Mouse (Mus musculus): ENCODE results near the gene H2-Q2. TPM values are rescaled to one million over a fixed set of nuclear protein-coding genes. Genes with fewer than 3 reads are reported as not detected.
A peak's percentile ranks its signal among the peaks of the same experiment; 100 is the strongest.
"Not testable (repeated sequence)": the region's sequence is repeated elsewhere in the genome, so short reads cannot be mapped to it uniquely, and the experiment has no call there.

H2-Q2 gene
- under 1 TPM; 0.46 to 0.50 TPM for total RNA-seq (2021)
- long read RNA-seq, result 0 reads

DNA sequence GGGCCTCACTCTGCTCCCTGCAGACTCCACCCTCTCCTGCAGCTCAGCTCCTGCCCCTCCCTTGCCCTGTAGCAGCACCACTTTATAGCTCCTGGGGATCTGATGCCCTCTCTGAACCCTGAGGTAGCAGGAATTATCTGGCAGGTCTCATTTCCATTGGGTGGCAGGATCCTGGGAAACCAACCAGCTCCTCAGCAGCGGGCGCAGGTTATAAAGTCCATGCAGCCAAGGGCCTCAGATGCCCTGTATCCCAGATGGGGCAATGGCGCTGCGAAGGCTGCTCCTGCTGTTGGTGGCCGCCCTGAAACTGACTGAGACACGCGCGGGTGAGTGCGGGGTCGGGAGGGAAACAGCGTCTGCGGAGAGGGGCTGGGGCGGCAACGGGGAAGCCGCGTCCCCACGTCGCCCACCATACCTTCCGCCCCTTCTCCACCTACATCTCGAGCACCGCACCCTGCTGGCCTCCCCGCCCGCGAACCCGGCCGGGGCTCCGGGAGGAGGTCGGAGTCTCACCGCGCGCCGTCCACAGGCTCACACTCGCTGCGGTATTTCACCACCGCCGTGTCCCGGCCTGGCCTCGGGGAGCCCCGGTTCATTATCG, at the start of gene H2-Q2:
TSS of gene H2-Q2 (plus strand) at position 172 of the 601 bp plus-strand sequence.
- no peak for DNase-seq (ENCODE audit: low spot score in 2 of 2)

DNA sequence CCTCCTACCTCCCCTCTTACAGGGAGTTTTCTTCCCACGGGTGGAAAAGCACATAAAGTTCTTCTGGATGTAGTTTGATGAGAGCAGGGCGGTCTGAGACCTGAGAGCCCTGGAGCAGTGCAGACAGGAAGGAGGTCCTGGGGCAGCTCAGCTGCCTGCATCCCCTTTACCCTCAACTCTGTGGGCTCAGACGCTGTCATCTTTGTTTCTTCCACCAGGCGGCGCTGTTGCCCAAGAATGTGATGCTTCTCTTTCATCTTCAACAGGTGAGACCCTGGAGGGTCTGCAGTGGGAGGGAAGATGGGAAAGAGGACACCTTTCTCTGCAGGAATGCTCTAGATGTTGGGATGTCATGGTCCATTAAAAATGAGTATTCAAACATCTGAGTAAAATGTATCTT, 46.2 kb upstream of the H2-Q2 start:
- DNase-seq (ENCODE audit: low spot score in 2 of 2), result peak in 1 of 2 experiments; percentile 53

DNA sequence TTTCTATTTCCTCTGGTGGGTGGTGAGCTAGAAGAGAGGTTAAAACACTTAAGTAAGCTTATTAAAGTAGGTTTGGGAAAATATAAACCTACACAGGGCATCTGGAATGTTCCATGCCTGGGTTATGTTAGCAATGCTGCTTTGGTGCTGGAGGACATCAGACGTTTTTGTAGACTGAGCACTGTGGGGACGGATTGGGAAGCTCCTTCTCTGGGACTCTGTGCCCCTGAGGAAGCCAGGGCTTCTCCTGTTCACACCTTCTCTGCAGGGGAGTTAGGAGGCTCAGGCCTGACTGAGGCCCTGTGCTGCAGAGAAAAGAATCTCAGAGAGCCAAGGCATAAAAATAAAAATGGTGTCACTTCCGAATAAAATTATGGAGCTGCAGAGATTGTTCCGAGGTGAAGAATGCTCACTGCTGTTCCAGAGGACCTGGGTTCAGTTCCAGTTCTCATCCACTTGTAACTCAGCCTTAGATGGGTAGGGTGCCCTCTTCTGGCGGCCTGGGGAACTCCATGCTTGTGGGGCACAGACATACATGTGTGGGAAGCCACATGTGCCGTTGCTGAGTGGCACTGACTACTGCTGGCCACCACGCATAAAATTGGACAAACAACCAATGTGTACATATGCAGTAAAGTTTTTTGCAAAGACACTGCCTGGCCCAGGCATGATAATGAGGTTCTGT, 41.6 kb upstream of the H2-Q2 start:
- DNase-seq (ENCODE audit: low spot score in 2 of 2), result not testable (repeated sequence)

- peak; percentile 67 to 91 for DNase-seq (ENCODE audit: low spot score in 2 of 2)
These were observed 40.3 kb upstream of the H2-Q2 start for GRCm38 (mm10) chr17:35301645-35302258.

DNA sequence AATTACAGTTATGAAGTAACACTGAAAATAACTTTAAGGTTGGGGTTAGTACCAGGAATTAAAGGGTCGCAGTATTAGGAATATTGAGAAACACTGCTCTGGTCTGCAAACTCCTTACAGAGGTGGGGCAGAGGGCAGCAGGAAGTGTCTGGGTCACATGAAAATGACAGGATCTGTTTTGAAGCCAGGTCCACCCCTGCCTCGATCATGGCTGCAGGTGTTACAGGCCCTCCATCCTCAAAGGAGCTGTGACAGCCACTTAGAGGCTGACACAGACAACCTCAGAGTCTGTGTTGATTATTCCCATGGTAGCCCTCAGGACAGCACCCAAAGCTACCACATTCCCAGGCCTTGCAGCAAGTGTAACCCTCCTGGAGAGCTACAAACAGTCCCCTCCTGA, 38.8 kb upstream of the H2-Q2 start:
- DNase-seq (ENCODE audit: low spot score in 2 of 2), result no peak

GRCm38 (mm10) chr17:35303756-35304350, 38.2 kb upstream of the H2-Q2 start:
- DNase-seq (ENCODE audit: low spot score in 2 of 2), result no peak

- DNase-seq (ENCODE audit: low spot score in 2 of 2), result no peak
These were observed 37.6 kb upstream of the H2-Q2 start for GRCm38 (mm10) chr17:35304478-35304877.

GRCm38 (mm10) chr17:35304921-35305320, 37.1 kb upstream of the H2-Q2 start:
- not testable (repeated sequence) for DNase-seq (ENCODE audit: low spot score in 2 of 2)

DNA sequence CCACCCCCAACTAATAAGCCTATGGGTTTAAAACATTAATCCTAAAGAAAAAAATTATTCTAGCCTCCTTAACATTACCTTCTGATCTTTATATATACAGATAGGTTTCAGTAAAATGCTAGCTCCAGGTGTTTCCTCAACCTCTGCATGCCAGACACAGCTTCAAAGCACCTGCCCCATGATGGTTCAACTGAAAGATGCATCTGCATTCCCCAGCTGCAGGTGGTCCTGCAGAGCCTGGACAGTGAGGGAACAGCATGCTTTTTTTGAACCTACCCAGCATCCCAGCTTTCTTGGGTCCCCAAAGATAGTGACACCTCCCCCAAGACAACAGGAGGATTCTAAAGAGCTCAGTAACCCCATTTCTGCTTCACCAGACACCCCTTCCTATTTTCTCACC, 23.4 kb upstream of the H2-Q2 start:
- no peak for DNase-seq (ENCODE audit: low spot score in 2 of 2)

DNA sequence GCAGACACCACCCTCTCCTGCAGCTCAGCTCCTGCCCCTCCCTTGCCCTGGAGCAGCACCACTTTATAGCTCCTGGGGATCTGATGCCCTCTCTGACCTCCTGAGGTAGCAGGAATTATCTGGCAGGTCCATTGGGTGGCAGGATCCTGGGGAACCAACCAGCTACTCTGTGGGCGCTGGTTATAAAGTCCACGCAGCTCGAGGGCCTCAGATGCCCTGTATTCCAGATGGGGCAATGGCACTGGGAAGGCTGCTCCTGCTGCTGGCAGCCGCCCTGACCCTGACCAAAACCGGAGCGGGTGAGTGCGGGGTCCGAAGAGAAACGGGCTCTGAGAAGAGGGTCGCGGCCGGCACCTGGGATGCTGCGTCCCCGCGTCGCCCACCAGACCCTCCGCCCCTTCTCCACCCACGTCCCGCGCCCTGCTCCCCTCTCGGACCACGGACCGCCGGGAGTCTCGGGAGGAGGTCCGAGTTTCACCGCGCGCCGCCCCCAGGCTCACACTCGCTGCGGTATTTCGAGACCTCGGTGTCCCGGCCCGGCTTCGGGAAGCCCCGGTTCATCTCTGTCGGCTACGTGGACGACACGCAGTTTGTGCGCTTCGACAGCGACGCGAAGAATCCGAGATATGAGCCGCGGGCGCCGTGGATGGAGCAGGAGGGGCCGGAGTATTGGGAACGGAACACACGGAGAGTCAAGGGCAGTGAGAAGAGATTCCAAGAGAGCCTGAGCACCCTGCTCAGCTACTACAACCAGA, 21.5 kb upstream of the H2-Q2 start, which contains the start of gene H2-Q1:
TSS of gene H2-Q1 (plus strand) at position 79 of the 755 bp plus-strand sequence.
- no peak for DNase-seq (ENCODE audit: low spot score in 2 of 2)

- not testable (repeated sequence) for DNase-seq (ENCODE audit: low spot score in 2 of 2)
These were observed 16.9 kb upstream of the H2-Q2 start for GRCm38 (mm10) chr17:35325124-35325523.

- DNase-seq (ENCODE audit: low spot score in 2 of 2), result not testable (repeated sequence)
These were observed 16.0 kb upstream of the H2-Q2 start for GRCm38 (mm10) chr17:35326000-35326399.

- DNase-seq (ENCODE audit: low spot score in 2 of 2), result not testable (repeated sequence)
These were observed 12.3 kb upstream of the H2-Q2 start for GRCm38 (mm10) chr17:35329714-35330113.

DNA sequence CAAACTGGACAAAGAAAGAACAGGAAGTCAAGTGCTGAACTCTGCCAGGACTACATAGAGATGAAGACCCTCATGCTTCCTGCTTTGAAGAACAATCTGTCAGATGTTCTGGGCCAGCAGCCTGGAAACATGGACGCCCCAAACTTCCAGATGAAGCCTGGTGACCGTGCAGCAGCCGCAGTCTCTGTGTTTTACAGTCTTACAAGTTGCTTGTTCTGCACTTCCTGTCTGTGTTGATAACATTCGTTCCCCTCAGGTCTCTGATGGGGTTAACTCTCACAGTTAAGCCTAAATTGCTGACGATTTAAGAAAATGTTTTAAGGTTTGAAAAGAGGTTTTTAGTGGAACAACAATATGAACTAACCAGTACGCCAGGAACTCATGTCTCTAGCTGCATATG, 10.5 kb upstream of the H2-Q2 start:
- not testable (repeated sequence) for DNase-seq (ENCODE audit: low spot score in 2 of 2)

GRCm38 (mm10) chr17:35342711-35343476, 852 bp downstream of the H2-Q2 start:
- DNase-seq (ENCODE audit: low spot score in 2 of 2), result no peak

GRCm38 (mm10) chr17:35347659-35348058, 5.6 kb downstream of the H2-Q2 start:
- DNase-seq (ENCODE audit: low spot score in 2 of 2), result not testable (repeated sequence)

- DNase-seq (ENCODE audit: low spot score in 2 of 2), result not testable (repeated sequence)
These were observed 11.2 kb downstream of the H2-Q2 start for GRCm38 (mm10) chr17:35353275-35353674.

GRCm38 (mm10) chr17:35354071-35354470, 12.0 kb downstream of the H2-Q2 start:
- DNase-seq (ENCODE audit: low spot score in 2 of 2), result no peak

DNA sequence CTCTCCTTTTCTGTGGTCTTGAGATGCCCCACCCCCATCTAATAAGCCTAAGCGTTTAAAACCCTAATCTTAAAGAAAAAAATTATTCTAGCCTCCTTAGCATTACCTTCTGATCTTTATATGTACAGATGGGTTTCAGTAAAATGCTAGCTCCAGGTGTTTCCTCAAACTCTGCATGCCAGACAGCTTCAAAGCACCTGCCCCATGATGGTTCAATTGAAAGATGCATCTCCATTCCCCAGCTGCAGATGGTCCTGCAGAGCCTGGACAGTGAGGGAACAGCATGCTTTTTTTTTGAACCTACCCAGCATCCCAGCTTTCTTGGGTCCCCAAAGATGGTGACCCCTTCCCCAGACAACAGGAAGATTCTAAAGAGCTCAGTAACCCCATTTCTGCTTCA, 15.0 kb downstream of the H2-Q2 start:
- DNase-seq (ENCODE audit: low spot score in 2 of 2), result no peak

- DNase-seq (ENCODE audit: low spot score in 2 of 2), result no peak
These were observed 16.9 kb downstream of the H2-Q2 start for GRCm38 (mm10) chr17:35358763-35359469.
